Comparison of ENCODE assay signal across 8 mouse cellular contexts in the genomic region with DNA sequence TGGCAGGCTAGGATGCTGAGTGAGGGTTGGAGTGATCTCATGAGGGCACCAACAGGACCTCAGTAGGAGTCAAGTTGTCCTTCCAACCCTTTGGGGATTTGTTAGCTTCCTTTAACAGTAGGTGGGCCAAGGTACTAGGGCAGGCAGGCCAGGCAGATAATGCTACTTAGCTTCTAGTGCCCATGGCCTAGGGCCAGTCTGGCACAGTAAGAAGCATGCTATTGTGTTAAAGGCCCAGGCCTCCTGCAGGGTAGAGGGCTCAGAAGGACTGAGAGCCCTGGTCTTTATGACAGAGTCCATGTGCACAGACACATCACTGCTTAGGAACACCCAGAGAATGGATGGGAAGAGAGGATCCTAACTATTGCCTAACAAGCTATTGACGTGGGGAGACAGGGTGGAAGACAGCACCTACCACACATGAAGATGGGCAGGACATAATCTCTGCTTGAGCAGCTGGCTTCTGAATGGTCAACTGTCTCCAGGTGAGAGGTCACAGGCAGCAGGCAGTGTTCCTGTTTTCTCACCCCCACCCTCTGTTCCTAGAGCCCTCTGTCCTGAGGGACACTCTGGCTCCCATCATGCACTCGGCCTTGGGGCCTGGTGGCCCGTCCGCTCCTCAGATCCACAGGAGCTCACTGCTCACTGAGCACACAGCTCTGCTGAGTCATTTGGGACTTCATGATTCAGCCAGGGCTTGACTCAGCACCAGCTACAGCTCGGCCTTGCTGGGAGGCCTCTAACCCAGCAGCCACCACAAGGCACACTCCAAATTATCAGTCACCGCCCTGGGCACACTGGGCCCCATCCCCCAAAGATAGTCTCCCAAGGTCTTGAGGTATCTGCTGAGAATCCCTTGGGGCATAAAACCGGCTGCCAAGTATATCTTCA.
A peak's percentile ranks its signal among the peaks of the same experiment; 100 is the strongest.
DNase-seq lines count a peak whose midpoint lies in the region; ATAC-seq lines count a peak whose summit lies in the region.

No protein-coding gene starts in this region.

- no peak for DNase-seq in lung, postnatal 10 days
- peak; percentile 84 for DNase-seq in adrenal gland, postnatal 14 days
- DNase-seq in skeletal muscle tissue, adult 2 months (ENCODE audit: low read depth, low spot score), result peak; percentile 65
- DNase-seq in gastrocnemius, postnatal 36 days, result no peak

- H3K4me2 ChIP-seq in lung, embryonic 15.5 days, result no peak overlapping the region
- H3K4me2 ChIP-seq in forebrain, embryonic 16.5 days (ENCODE audit: low read length), result no peak overlapping the region

- no peak overlapping the region for H3K9ac ChIP-seq in lung, embryonic 15.5 days
- H3K9ac ChIP-seq in forebrain, embryonic 16.5 days (replicated peaks; ENCODE audit: low read depth, low read length), result no peak overlapping the region

- H3K9me3 ChIP-seq in lung, embryonic 15.5 days, result no peaks in the 10 kb centered on the region
- H3K9me3 ChIP-seq in forebrain, embryonic 16.5 days (ENCODE audit: control insufficient read depth, low read length), result no peaks in the 10 kb centered on the region

- H3K36me3 ChIP-seq in lung, embryonic 15.5 days, result no peaks in the 10 kb centered on the region
- H3K36me3 ChIP-seq in forebrain, embryonic 16.5 days (ENCODE audit: control insufficient read depth, insufficient read depth), result no peaks in the 10 kb centered on the region

- H3K27ac ChIP-seq in lung, embryonic 15.5 days, result no peak overlapping the region
- no peak overlapping the region for H3K27ac ChIP-seq in forebrain, embryonic 16.5 days (ENCODE audit: low read length)

- H3K27me3 ChIP-seq in lung, embryonic 15.5 days, result no peaks in the 10 kb centered on the region
- no peaks in the 10 kb centered on the region for H3K27me3 ChIP-seq in forebrain, embryonic 16.5 days (replicated peaks; ENCODE audit: control insufficient read depth, insufficient read depth, low read length)

- ATAC-seq in lung, embryonic 15.5 days (ENCODE audit: borderline replicate concordance, extremely low read depth, low FRiP score, low TSS enrichment), result peak; percentile 40; the same call in 1 of the 2 replicates
- peak; percentile 45 to 63 for ATAC-seq in hematopoietic stem cell, adult 5-6 weeks (replicated peaks in 1 of 2; ENCODE audit: insufficient read depth in 1 of 2, low FRiP score in 2 of 2, low TSS enrichment in 1 of 2, low read depth in 1 of 2, poor library complexity in 2 of 2, severe bottlenecking in 2 of 2)
- no peak for ATAC-seq in forebrain, embryonic 16.5 days
- no peak for ATAC-seq in CD4-positive, CD25-positive, alpha-beta regulatory T cell, adult 4 months

- WGBS in lung, embryonic 15.5 days, result 84% methylated on average over 7 of the region's 7 CpGs
- 82% methylated on average over 7 of the region's 7 CpGs for WGBS in forebrain, embryonic 16.5 days

- H3K4me3 ChIP-seq in lung, embryonic 15.5 days, result no peak overlapping the region
- no peak overlapping the region for H3K4me3 ChIP-seq in forebrain, embryonic 16.5 days (replicated peaks; ENCODE audit: low read length)

- peaks cover 20% of the 10 kb centered on the region for H3K4me1 ChIP-seq in lung, embryonic 15.5 days
- H3K4me1 ChIP-seq in forebrain, embryonic 16.5 days (replicated peaks; ENCODE audit: control insufficient read depth, insufficient read depth, low read length), result peaks cover 7% of the 10 kb centered on the region

- intact Hi-C loops in gastrocnemius, postnatal 36 days (cut with DNase I), result no loop called here

Comparison
In these comparisons a context has a peak if more than half of its experiments do, and no peak if none do; other contexts are left out.
1. ATAC-seq: peak in lung, embryonic 15.5 days (single experiment) and hematopoietic stem cell, adult 5-6 weeks (2 of 2); none in forebrain, embryonic 16.5 days (single experiment) and CD4-positive, CD25-positive, alpha-beta regulatory T cell, adult 4 months (single experiment).
2. DNase-seq: peak in adrenal gland, postnatal 14 days (single experiment) and skeletal muscle tissue, adult 2 months (single experiment); none in lung, postnatal 10 days (single experiment) and gastrocnemius, postnatal 36 days (0 of 2).